Mouse (Mus musculus): ENCODE data around the gene Nt5c2. TPM values are rescaled to one million over a fixed set of nuclear protein-coding genes. Genes with fewer than 3 reads are reported as not detected.

Gene Nt5c2
- polyA plus RNA-seq, 1 experiment from 2014 or later: 85.4 TPM

DNA sequence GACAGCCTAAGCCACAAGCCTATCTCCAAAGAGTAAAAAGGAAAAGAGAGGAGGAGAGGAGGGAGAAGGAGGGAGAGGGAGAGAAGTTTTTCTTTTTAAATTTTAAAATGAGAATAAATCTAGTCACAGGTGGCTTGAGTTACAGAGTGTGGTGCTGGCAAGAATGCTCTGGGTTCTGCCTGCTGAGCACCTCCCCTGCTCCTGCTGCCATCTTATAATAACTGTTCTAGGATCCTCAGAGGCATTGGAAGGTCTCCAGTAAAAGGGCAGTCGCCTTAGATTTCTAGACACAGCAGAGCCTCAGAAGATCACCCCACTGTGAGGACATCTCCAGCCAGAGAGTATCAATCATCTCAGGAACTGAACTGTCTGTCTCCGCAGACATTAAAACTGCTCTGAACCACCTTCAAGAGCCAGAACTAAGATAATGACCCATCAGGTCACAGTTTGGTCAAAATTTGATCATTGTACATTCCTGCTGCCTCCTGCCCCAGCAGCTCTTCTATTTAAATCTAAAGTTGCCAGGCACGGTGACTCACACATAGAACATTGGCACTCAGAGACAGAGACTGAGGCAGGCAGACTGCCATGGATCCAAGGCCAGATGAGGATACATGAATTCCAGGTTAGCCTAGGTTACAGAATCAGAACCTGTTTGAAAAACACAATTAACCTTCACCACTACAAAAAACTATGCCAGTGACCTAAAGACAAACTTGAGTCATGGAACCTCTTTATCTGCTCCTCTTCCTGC is 25.9 kb upstream of the Nt5c2 start:
- Histone ChIP-seq H3K27me3 (no peaks in the 10 kb centered on the region), H3K36me3 (peaks cover 71% of the 10 kb centered on the region), H3K27ac (no peak overlapping the region), H3K4me1 (replicated peaks) (no peaks in the 10 kb centered on the region), H3K4me3 (replicated peaks) (no peak overlapping the region), H3K4me2 (no peak overlapping the region), H3K9ac (replicated peaks) (no peak overlapping the region), H3K9me3 (no peaks in the 10 kb centered on the region)
- ATAC-seq (ENCODE audit: insufficient number of reproducible peaks, insufficient read depth, low FRiP score, low TSS enrichment, low read depth): no peak
- 95% methylated on average over 3 of the region's 3 CpGs for WGBS

DNA sequence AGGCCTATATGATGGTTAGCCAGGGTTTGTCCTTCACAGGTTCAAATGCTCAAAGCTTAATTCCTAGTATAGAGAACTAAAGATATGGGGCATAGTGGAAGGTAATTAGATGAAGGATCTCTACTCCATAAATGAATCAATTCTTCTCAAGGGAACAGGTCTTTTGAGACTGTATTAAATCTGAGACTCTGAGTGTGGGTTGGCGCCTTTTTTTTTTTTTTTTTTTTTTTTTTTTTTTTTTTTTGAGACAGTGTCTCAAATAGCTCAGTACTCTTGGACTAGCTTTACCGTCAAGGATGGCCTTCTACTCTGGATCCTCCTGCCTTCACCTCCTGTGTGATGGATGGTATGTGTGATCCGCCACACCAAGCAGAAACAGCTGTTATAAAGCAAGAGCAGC is 21.6 kb upstream of the Nt5c2 start:
- Histone ChIP-seq H3K9ac (replicated peaks) (no peak overlapping the region), H3K4me2 (no peak overlapping the region), H3K9me3 (no peaks in the 10 kb centered on the region), H3K27ac (no peak overlapping the region), H3K27me3 (no peaks in the 10 kb centered on the region), H3K36me3 (peaks cover 84% of the 10 kb centered on the region), H3K4me3 (replicated peaks) (no peak overlapping the region), H3K4me1 (replicated peaks) (no peaks in the 10 kb centered on the region)
- WGBS: 83% methylated on average over 3 of the region's 3 CpGs
- ATAC-seq (ENCODE audit: insufficient number of reproducible peaks, insufficient read depth, low FRiP score, low TSS enrichment, low read depth): no peak

DNA sequence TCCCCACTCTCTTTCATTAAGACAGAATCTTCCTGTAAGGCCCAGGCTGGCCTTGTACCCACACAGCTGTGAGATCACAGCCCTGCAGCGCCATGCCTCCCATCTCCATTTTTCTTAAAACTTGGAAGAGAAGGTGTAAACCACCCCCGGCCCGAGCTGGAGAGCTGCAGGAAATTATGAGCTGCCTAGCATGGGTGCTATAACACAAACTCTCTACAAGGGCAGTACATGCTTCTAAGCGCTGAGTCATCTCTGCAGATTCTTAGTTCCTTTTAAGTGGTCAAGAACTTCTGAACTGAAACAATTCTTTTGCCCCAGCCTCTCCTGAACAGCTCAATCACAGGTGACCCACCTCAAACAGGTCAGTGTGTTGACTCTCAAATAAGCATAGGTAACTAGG is 20.0 kb upstream of the Nt5c2 start:
- WGBS: 91% methylated on average over 4 of the region's 4 CpGs
- H3K27ac ChIP-seq: no peak overlapping the region
- no peaks in the 10 kb centered on the region for H3K4me1 ChIP-seq (replicated peaks)
- no peaks in the 10 kb centered on the region for H3K27me3 ChIP-seq
- H3K36me3 ChIP-seq: peaks cover 68% of the 10 kb centered on the region
- H3K9me3 ChIP-seq: no peaks in the 10 kb centered on the region
- no peak overlapping the region for H3K9ac ChIP-seq (replicated peaks)
- no peak for ATAC-seq (ENCODE audit: insufficient number of reproducible peaks, insufficient read depth, low FRiP score, low TSS enrichment, low read depth)
- H3K4me2 ChIP-seq: no peak overlapping the region
- H3K4me3 ChIP-seq (replicated peaks): no peak overlapping the region

DNA sequence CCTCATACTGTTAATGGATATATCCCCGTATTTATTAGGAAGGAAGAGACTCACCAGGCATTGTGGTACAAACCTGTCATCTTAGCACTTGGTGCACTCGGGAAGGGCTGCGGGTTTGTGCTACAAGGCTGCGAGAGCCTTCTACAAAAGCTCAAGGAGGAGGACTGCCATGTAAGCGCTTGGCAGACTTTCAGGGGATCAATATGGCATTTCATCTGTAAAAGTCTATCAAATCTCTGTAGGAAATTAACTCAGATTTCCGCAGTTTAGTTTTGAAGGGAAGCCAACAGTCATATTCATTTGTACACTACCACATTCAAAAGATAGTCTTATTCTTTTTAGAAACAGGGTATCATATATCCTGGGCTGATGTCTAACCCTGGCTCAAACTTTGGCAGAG is 16.8 kb upstream of the Nt5c2 start:
- Histone ChIP-seq H3K4me1 (replicated peaks) (no peaks in the 10 kb centered on the region), H3K36me3 (peaks cover 39% of the 10 kb centered on the region), H3K9me3 (no peaks in the 10 kb centered on the region), H3K4me3 (replicated peaks) (no peak overlapping the region), H3K27ac (no peak overlapping the region), H3K27me3 (no peaks in the 10 kb centered on the region), H3K4me2 (no peak overlapping the region), H3K9ac (replicated peaks) (no peak overlapping the region)
- no peak for ATAC-seq (ENCODE audit: insufficient number of reproducible peaks, insufficient read depth, low FRiP score, low TSS enrichment, low read depth)
- 91% methylated on average over 6 of the region's 6 CpGs for WGBS

GRCm38 (mm10) chr19:47029796-47030195 is 14.8 kb upstream of the Nt5c2 start:
- Histone ChIP-seq H3K4me2 (no peak overlapping the region), H3K4me1 (replicated peaks) (no peaks in the 10 kb centered on the region), H3K27me3 (no peaks in the 10 kb centered on the region), H3K9me3 (no peaks in the 10 kb centered on the region), H3K36me3 (peaks cover 24% of the 10 kb centered on the region), H3K4me3 (replicated peaks) (no peak overlapping the region), H3K27ac (no peak overlapping the region), H3K9ac (replicated peaks) (no peak overlapping the region)
- no peak for ATAC-seq (ENCODE audit: insufficient number of reproducible peaks, insufficient read depth, low FRiP score, low TSS enrichment, low read depth)
- 84% methylated on average over 9 of the region's 9 CpGs for WGBS

GRCm38 (mm10) chr19:47026513-47026912 is 11.6 kb upstream of the Nt5c2 start:
- no peaks in the 10 kb centered on the region for H3K36me3 ChIP-seq
- no peak overlapping the region for H3K27ac ChIP-seq
- H3K27me3 ChIP-seq: no peaks in the 10 kb centered on the region
- H3K4me3 ChIP-seq (replicated peaks): no peak overlapping the region
- H3K4me1 ChIP-seq (replicated peaks): no peaks in the 10 kb centered on the region
- ATAC-seq (ENCODE audit: insufficient number of reproducible peaks, insufficient read depth, low FRiP score, low TSS enrichment, low read depth): no peak
- no peaks in the 10 kb centered on the region for H3K9me3 ChIP-seq
- 89% methylated on average over 4 of the region's 4 CpGs for WGBS
- H3K4me2 ChIP-seq: no peak overlapping the region
- H3K9ac ChIP-seq (replicated peaks): no peak overlapping the region

DNA sequence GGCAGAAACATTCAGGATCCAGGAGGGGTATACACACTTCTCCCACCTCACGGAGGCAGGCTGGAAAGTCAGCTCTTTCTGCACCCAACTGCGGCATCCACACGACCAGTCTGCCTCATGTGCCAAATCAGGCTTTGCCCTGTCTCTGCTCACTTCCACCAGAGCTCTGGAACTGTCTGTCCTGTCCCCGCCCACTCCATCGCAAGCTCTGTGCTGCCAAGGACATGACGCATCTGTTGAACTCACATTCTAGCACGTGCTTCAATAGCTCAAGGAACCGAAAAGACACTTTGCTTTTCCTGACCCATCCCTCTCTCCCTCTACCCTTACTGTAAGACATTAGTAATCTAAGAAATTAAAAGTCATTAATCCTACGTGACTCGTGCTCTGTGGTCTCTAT is 10.0 kb upstream of the Nt5c2 start:
- no peak overlapping the region for H3K4me2 ChIP-seq
- no peak overlapping the region for H3K9ac ChIP-seq (replicated peaks)
- H3K27me3 ChIP-seq: no peaks in the 10 kb centered on the region
- H3K36me3 ChIP-seq: no peaks in the 10 kb centered on the region
- WGBS: 81% methylated on average over 10 of the region's 10 CpGs
- H3K9me3 ChIP-seq: no peaks in the 10 kb centered on the region
- no peaks in the 10 kb centered on the region for H3K4me1 ChIP-seq (replicated peaks)
- ATAC-seq (ENCODE audit: insufficient number of reproducible peaks, insufficient read depth, low FRiP score, low TSS enrichment, low read depth): no peak
- no peak overlapping the region for H3K27ac ChIP-seq
- H3K4me3 ChIP-seq (replicated peaks): no peak overlapping the region

DNA sequence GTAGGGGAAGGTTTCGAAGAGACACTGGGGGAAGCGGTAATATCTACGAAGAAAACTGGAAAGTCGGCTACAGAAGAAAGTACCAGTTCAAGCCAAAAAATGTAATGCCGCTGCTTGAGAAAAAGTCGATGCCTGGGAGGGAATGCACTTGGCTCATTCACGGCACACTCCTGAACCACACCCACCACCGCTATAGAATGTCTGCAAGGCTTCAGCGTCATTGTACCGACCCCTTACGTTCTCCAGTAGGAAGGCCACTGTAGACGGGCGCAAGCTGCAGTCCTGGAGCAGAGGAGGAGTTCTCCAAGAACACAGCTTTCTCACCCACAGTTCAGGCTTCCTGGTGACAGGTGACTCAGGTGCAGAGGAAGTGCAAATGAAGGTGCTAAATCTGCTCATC is 8.6 kb upstream of the Nt5c2 start:
- no peak for ATAC-seq (ENCODE audit: insufficient number of reproducible peaks, insufficient read depth, low FRiP score, low TSS enrichment, low read depth)

DNA sequence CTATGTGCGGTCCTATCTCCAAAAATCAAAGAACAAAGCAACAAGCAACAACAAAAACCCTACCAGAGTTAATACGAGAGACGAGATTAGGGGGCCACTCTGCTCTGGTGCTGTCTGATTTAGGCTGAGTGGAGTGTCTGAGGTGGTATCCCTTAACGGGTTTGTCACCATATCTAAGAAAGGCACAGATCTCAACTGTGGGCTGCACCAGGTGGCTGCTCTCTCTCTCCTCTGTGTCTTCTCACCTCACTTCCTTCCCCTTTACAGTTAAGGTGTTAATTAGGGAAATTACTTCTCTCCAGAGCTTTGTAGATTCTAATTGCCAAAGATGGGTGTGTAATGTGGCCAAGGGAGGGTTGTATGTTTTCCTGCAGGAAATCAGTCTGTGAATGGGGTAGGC is 7.8 kb upstream of the Nt5c2 start:
- no peak for ATAC-seq (ENCODE audit: insufficient number of reproducible peaks, insufficient read depth, low FRiP score, low TSS enrichment, low read depth)

More for the DNA sequence above, 8.6 kb upstream of the Nt5c2 start:
- Histone ChIP-seq H3K36me3 (no peaks in the 10 kb centered on the region), H3K4me3 (replicated peaks) (no peak overlapping the region), H3K27me3 (peaks cover 7% of the 10 kb centered on the region), H3K4me2 (no peak overlapping the region), H3K27ac (no peak overlapping the region), H3K9me3 (no peaks in the 10 kb centered on the region), H3K4me1 (replicated peaks) (peaks cover 6% of the 10 kb centered on the region; the same call in 1 of the 2 replicates), H3K9ac (replicated peaks) (no peak overlapping the region)
- 86% methylated on average over 13 of the region's 13 CpGs for WGBS

GRCm38 (mm10) chr19:47019326-47019725 is 4.4 kb upstream of the Nt5c2 start:
- WGBS: 22% methylated on average over 6 of the region's 6 CpGs
- no peak overlapping the region for H3K27ac ChIP-seq
- H3K9me3 ChIP-seq: no peaks in the 10 kb centered on the region
- H3K4me3 ChIP-seq (replicated peaks): no peak overlapping the region
- H3K9ac ChIP-seq (replicated peaks): no peak overlapping the region
- peaks cover 44% of the 10 kb centered on the region for H3K27me3 ChIP-seq
- no peaks in the 10 kb centered on the region for H3K36me3 ChIP-seq
- peaks cover 21% of the 10 kb centered on the region for H3K4me1 ChIP-seq (replicated peaks)
- ATAC-seq (ENCODE audit: insufficient number of reproducible peaks, insufficient read depth, low FRiP score, low TSS enrichment, low read depth): no peak
- no peak overlapping the region for H3K4me2 ChIP-seq

More for the DNA sequence above, 7.8 kb upstream of the Nt5c2 start:
- no peaks in the 10 kb centered on the region for H3K36me3 ChIP-seq
- H3K9me3 ChIP-seq: no peaks in the 10 kb centered on the region
- peaks cover 6% of the 10 kb centered on the region; the same call in 1 of the 2 replicates for H3K4me1 ChIP-seq (replicated peaks)
- H3K27me3 ChIP-seq: peaks cover 16% of the 10 kb centered on the region
- H3K9ac ChIP-seq (replicated peaks): no peak overlapping the region
- H3K4me2 ChIP-seq: no peak overlapping the region
- no peak overlapping the region for H3K27ac ChIP-seq
- H3K4me3 ChIP-seq (replicated peaks): no peak overlapping the region
- 78% methylated on average over 4 of the region's 4 CpGs for WGBS

DNA sequence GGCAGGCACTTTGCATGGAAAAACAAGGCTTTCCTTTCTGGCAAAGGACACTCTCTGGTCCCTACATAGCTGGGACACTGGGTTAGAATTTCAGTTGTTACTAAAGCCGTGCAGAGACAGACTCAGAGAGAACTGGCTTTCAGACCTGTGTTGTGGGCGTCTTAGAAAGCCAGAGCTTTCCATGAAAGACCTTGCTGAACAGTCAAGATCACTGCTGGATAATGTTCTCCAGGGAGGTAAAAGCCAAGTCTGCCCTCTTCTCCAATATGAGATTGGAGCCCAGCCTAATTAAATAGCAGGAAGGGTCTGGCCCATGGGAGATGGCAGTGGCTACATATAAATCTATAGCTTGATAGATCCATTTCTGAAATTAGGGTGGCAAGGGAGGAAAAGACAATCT is 3.4 kb upstream of the Nt5c2 start:
- 38% methylated on average over 2 of the region's 2 CpGs for WGBS
- Histone ChIP-seq H3K36me3 (no peaks in the 10 kb centered on the region), H3K4me1 (replicated peaks) (peaks cover 23% of the 10 kb centered on the region), H3K4me2 (no peak overlapping the region), H3K4me3 (replicated peaks) (no peak overlapping the region), H3K27ac (no peak overlapping the region), H3K27me3 (peaks cover 54% of the 10 kb centered on the region), H3K9me3 (no peaks in the 10 kb centered on the region), H3K9ac (replicated peaks) (no peak overlapping the region)
- ATAC-seq (ENCODE audit: insufficient number of reproducible peaks, insufficient read depth, low FRiP score, low TSS enrichment, low read depth): no peak

DNA sequence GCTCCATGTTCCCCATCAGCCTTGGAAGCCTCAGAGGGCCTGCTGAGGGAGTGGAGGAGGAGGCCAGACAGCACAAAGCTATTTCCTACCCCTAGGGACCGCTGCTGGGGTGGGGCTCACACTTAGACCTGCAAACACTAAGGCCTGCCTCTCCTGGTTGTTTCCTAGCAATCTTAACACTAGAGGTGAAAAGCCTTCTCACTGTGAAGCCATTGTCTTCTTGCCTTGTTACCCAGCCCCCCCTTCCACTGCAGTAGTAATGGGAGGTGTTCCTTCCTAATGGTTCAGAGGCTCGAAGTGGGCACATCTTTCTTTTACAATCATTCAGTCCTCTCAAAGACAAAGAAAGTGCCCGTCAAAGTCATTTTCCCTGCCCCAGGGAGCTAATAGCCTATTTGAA is 2.9 kb upstream of the Nt5c2 start:
- Histone ChIP-seq H3K9me3 (no peaks in the 10 kb centered on the region), H3K27ac (no peak overlapping the region), H3K4me2 (no peak overlapping the region), H3K27me3 (peaks cover 58% of the 10 kb centered on the region), H3K4me1 (replicated peaks) (peaks cover 23% of the 10 kb centered on the region), H3K4me3 (replicated peaks) (no peak overlapping the region), H3K36me3 (no peaks in the 10 kb centered on the region), H3K9ac (replicated peaks) (no peak overlapping the region)
- 8% methylated on average over 3 of the region's 3 CpGs for WGBS
- no peak for ATAC-seq (ENCODE audit: insufficient number of reproducible peaks, insufficient read depth, low FRiP score, low TSS enrichment, low read depth)
